Mouse (Mus musculus) kidney, embryonic 14.5 days (tissue): ENCODE measurements around the gene Capn5. TPM values are rescaled to one million over a fixed set of nuclear protein-coding genes. Genes with fewer than 3 reads are reported as not detected.

Experiments
- ATAC-seq: fragments of 200-750 bp; cut with Nextera tagmentation; 2 replicates; pipeline ENCODE4 v1.8.0; 2017; ENCODE audit warnings: moderate number of reproducible peaks, mild to moderate bottlenecking, moderate TSS enrichment, moderate library complexity; ENCODE audit not compliant: low FRiP score, low TSS enrichment
- H3K27ac ChIP-seq: fragments of 300-500 bp; sonication (generic); 2 replicates; pipeline ENCODE4 v1.5.1; 2014; ENCODE audit warnings: low read depth, mild to moderate bottlenecking, low read length, moderate library complexity, mixed read lengths
- H3K27me3 ChIP-seq: fragments of 300-500 bp; sonication (generic); 2 replicates; pipeline ENCODE4 v1.6.1; 2014; ENCODE audit warnings: mild to moderate bottlenecking, low read length; ENCODE audit not compliant: control insufficient read depth, insufficient read depth
- H3K36me3 ChIP-seq: fragments of 300-500 bp; sonication (generic); 2 replicates; pipeline ENCODE4 v1.6.1; 2014; ENCODE audit warnings: low read length, mixed read lengths; ENCODE audit not compliant: control insufficient read depth, insufficient read depth
- H3K4me1 ChIP-seq: fragments of 300-500 bp; sonication (generic); 2 replicates; pipeline ENCODE4 v1.6.1; 2014; ENCODE audit warnings: low read length, mixed read lengths; ENCODE audit not compliant: control insufficient read depth, insufficient read depth
- H3K4me2 ChIP-seq: fragments of 300-500 bp; sonication (generic); replicated peaks from 2 replicates; pipeline ENCODE4 v1.6.1; 2014; ENCODE audit warnings: low read depth, mild to moderate bottlenecking, low read length
- H3K4me3 ChIP-seq: fragments of 300-500 bp; sonication (generic); 2 replicates; pipeline ENCODE4 v1.5.1; 2014; ENCODE audit warnings: mild to moderate bottlenecking, low read length
- H3K9ac ChIP-seq: fragments of 300-500 bp; sonication (generic); 2 replicates; pipeline ENCODE4 v1.6.1; 2014; ENCODE audit warnings: low read depth, mild to moderate bottlenecking, low read length, moderate library complexity
- H3K9me3 ChIP-seq: fragments of 300-500 bp; sonication (generic); 2 replicates; pipeline ENCODE4 v1.6.1; 2016; ENCODE audit warnings: low read length; ENCODE audit not compliant: control insufficient read depth
- WGBS: fragments of 180-500 bp; shearing (Covaris S2); extraction: QIAGEN DNeasy Blood & Tissue Kit; methylation state at CpG from one replicate; pipeline ENCODE4 v1.1.7; 2014; 5-methylcytosine and 5-hydroxymethylcytosine counted together
- polyA plus RNA-seq: library from polyadenylated mRNA; unstranded; fragments of >200 nt; fragmentation: Nextera tagmentation; extraction: Ambion mirVana; gene quantifications from 2 replicates; pipeline ENCODE4 v1.2.1, GENCODE M21; 2014

Capn5 gene
- polyA plus RNA-seq, 1 experiment from 2014 or later = 10.4 TPM

DNA sequence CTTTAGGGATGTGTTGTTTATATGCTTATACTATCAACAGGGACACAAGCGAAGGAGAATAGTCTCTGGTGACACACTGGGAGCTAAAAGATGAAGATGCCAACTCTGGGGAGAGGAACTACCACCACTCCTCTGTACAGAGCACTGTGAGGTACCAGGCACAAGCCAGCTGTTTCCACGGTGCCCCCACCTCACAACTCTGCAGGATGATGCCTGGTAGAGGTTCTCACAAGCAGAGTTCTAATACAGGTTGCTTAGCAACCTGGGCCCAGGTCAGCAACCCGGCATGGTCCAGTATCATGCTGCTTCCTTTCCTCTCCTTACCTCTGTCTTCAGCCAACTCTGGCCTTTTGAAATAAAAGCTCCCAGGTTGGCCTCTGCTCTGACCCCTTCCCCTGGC is 40.5 kb downstream of the Capn5 start:
- 49% methylated on average over 3 of the region's 3 CpGs for WGBS
- no peak for ATAC-seq
- no peaks in the 10 kb centered on the region for H3K9me3 ChIP-seq
- no peak overlapping the region for H3K27ac ChIP-seq
- H3K4me1 ChIP-seq = peaks cover 14% of the 10 kb centered on the region
- H3K27me3 ChIP-seq = no peaks in the 10 kb centered on the region
- H3K4me3 ChIP-seq = no peak overlapping the region
- H3K36me3 ChIP-seq = no peaks in the 10 kb centered on the region
- no peak overlapping the region for H3K9ac ChIP-seq
- no peak overlapping the region for H3K4me2 ChIP-seq

DNA sequence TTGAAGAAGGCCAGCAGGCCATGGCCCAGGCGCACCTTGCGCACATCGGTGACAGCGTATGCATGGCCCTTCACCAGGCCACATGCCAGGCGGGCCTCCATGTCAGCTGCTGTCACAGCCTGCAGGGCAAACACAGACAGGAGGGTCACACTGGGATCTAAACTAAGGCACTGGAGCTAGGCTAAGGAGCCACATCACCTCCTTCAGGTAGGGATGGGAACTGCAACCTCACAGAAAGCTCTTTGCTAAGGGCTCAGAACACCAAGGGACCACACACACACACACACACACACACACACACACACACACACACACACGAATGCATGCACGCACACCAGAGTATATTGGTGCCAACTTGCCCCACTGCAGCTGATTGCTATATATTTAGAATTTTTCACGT is 46.3 kb downstream of the Capn5 start:
- no peak overlapping the region for H3K27ac ChIP-seq
- no peaks in the 10 kb centered on the region for H3K9me3 ChIP-seq
- no peak for ATAC-seq
- H3K4me3 ChIP-seq = no peak overlapping the region
- no peak overlapping the region for H3K4me2 ChIP-seq
- no peak overlapping the region for H3K9ac ChIP-seq
- H3K27me3 ChIP-seq = no peaks in the 10 kb centered on the region
- H3K36me3 ChIP-seq = no peaks in the 10 kb centered on the region
- WGBS = 94% methylated on average over 8 of the region's 8 CpGs
- no peaks in the 10 kb centered on the region for H3K4me1 ChIP-seq

DNA sequence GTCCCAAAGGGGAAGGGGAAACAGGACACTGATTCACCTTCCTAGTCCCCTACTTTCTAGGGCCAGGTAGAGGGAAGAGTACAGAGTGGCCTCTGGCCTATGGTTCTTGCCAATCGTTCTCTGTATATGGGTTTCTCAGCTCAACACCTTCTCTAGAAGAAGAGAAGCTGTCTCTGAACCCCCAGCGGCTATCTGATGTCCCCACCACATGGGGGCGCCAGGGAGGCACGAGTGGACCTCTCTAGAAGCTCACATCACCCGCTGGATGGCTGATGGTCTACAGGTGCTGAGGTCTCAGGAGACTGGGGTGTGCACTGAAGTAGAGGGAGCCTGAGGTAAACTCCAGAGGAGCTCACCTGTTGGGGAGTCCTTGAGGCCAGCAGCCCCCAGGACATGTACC is 52.6 kb downstream of the Capn5 start:
- 37% methylated on average over 5 of the region's 5 CpGs for WGBS
- no peaks in the 10 kb centered on the region for H3K27me3 ChIP-seq
- no peak overlapping the region for H3K4me3 ChIP-seq
- H3K9me3 ChIP-seq = no peaks in the 10 kb centered on the region
- no peaks in the 10 kb centered on the region for H3K36me3 ChIP-seq
- H3K27ac ChIP-seq = no peak overlapping the region
- no peaks in the 10 kb centered on the region for H3K4me1 ChIP-seq
- no peak for ATAC-seq
- H3K9ac ChIP-seq = no peak overlapping the region
- H3K4me2 ChIP-seq = no peak overlapping the region

- ATAC-seq = no peak
Measured at GRCm38 (mm10) chr7:98124701-98125100, 53.4 kb downstream of the Capn5 start.

GRCm38 (mm10) chr7:98121673-98122072 is 56.4 kb downstream of the Capn5 start:
- WGBS = 73% methylated on average over 8 of the region's 8 CpGs
- Histone ChIP-seq H3K36me3 (no peaks in the 10 kb centered on the region), H3K9ac (no peak overlapping the region), H3K27me3 (no peaks in the 10 kb centered on the region), H3K27ac (no peak overlapping the region), H3K9me3 (no peaks in the 10 kb centered on the region), H3K4me1 (no peaks in the 10 kb centered on the region), H3K4me3 (no peak overlapping the region), H3K4me2 (no peak overlapping the region)
- no peak for ATAC-seq

More at GRCm38 (mm10) chr7:98124701-98125100, 53.4 kb downstream of the Capn5 start:
- H3K9me3 ChIP-seq = no peaks in the 10 kb centered on the region
- H3K36me3 ChIP-seq = no peaks in the 10 kb centered on the region
- WGBS = 56% methylated on average over 5 of the region's 5 CpGs
- H3K4me2 ChIP-seq = no peak overlapping the region
- no peaks in the 10 kb centered on the region for H3K4me1 ChIP-seq
- H3K4me3 ChIP-seq = no peak overlapping the region
- H3K27me3 ChIP-seq = no peaks in the 10 kb centered on the region
- no peak overlapping the region for H3K9ac ChIP-seq
- no peak overlapping the region for H3K27ac ChIP-seq

DNA sequence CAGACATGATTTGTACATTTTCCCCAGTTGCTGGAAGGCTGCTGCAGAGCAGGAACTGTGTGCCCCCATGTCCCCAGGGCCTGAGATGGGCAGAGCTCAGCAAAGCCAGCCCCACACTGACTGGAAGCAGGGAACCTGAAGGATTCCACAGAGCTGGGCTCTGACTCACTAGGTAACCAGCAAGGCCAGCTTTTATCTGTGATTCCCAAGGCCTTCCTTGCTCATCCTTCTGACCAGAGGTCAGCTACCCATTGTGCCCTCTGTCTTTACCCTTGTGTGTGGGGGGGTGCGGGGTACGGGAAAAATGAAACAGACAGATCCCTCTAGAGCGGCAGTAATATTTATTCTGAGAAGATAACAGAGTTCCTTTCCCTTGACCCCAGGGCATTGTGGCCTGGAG is 56.8 kb downstream of the Capn5 start:
- H3K9me3 ChIP-seq = no peaks in the 10 kb centered on the region
- H3K4me2 ChIP-seq = no peak overlapping the region
- ATAC-seq = no peak
- H3K36me3 ChIP-seq = no peaks in the 10 kb centered on the region
- H3K9ac ChIP-seq = no peak overlapping the region
- H3K27ac ChIP-seq = no peak overlapping the region
- 82% methylated on average over 3 of the region's 3 CpGs for WGBS
- H3K27me3 ChIP-seq = no peaks in the 10 kb centered on the region
- H3K4me3 ChIP-seq = no peak overlapping the region
- H3K4me1 ChIP-seq = no peaks in the 10 kb centered on the region

GRCm38 (mm10) chr7:98120325-98120724 is 57.7 kb downstream of the Capn5 start:
- no peaks in the 10 kb centered on the region for H3K36me3 ChIP-seq
- no peak overlapping the region for H3K9ac ChIP-seq
- no peaks in the 10 kb centered on the region for H3K27me3 ChIP-seq
- WGBS = 8% methylated on average over 7 of the region's 7 CpGs
- H3K9me3 ChIP-seq = no peaks in the 10 kb centered on the region
- H3K4me2 ChIP-seq = peak overlapping the region; percentile 42; the same call in 1 of the 2 replicates
- peak; percentile 72 for ATAC-seq
- no peak overlapping the region for H3K27ac ChIP-seq
- no peak overlapping the region; the same call in 1 of the 2 replicates for H3K4me3 ChIP-seq
- H3K4me1 ChIP-seq = no peaks in the 10 kb centered on the region

- Histone ChIP-seq H3K9ac (no peak overlapping the region), H3K36me3 (no peaks in the 10 kb centered on the region), H3K4me2 (no peak overlapping the region), H3K27me3 (no peaks in the 10 kb centered on the region), H3K4me3 (no peak overlapping the region), H3K9me3 (no peaks in the 10 kb centered on the region), H3K27ac (no peak overlapping the region), H3K4me1 (no peaks in the 10 kb centered on the region)
- ATAC-seq = peak; percentile 10; the same call in 1 of the 2 replicates
- 67% methylated on average over 2 of the region's 2 CpGs for WGBS
Measured at GRCm38 (mm10) chr7:98119961-98120232, 58.2 kb downstream of the Capn5 start.

DNA sequence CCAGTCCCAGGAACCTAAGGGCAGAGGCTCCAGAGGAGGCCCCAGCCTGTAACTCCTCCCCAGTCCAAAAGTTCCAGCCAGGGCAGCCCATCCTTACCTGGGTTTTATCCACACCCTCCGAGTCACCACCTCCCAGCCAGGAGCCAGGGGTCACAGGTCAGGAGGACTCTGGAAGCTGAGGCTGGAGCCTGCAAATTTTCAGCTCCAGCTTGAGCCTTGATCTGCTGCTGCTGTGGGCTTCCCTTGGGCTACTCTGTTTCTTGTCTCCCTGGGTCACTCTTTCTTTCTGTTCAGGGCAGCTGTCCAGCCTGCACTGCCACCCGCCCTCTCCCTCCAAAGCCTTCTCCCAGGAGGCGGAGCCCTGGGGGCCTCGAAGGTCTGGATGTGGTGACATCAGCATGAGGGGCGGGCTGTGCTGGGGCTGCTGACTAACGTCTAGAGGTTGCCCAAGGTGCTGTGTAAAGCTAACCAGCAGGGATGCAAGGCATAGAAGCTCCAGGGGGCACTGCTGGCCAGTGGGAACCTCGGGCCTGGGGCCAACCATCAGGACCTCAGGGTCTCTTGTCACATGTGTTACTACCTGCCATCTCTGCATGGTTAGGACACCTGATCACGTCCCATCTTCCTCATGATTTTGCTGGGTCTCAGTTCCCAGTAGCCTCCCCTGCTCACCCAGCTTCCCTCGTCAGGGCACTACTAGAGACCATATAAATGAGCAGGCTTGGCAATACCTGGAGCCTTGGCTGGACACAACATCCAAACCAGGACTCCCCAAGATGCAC is 58.7 kb downstream of the Capn5 start, which contains the start of gene Myo7a:
Myo7a (minus strand) TSS at position 346 of the 782 bp plus-strand sequence.
- ATAC-seq = peak; percentile 60
- Histone ChIP-seq H3K9me3 (no peaks in the 10 kb centered on the region), H3K9ac (no peak within 1 kb of the TSS), H3K36me3 (no peaks in the 10 kb centered on the region), H3K4me1 (no peaks in the 10 kb centered on the region), H3K27me3 (no peaks in the 10 kb centered on the region), H3K4me3 (no peak within 1 kb of the TSS; the same call in 1 of the 2 replicates), H3K4me2 (peak within 1 kb of the TSS; percentile 42; the same call in 1 of the 2 replicates), H3K27ac (no peak within 1 kb of the TSS)
- 37% methylated on average over 9 of the region's 9 CpGs for WGBS
